Mouse (Mus musculus) spleen, postnatal 36 days (tissue): ENCODE measurements at regions not wholly inside any gene's neighbourhood (a gene's known extent, or its start where the extent isn't known, plus 50 kb on each side); places are given as distances from the start of the nearest gene placed in this dataset.
A peak's percentile ranks its signal among the peaks of the same experiment; 100 is the strongest.

Source experiments
- DNase-seq, 2 experiments: peaks; one replicate each; pipeline ENCODE4 v3.0.0; 2022; ENCODE audit warnings: low spot score in 2 of 2, mixed read lengths in 1 of 2

- no peak for DNase-seq
These were observed 138.3 kb upstream of the Gm26897 start for GRCm38 (mm10) chr5:111595438-111595837.

GRCm38 (mm10) chr5:111597733-111598132, 136.0 kb upstream of the Gm26897 start:
- DNase-seq: no peak

DNA sequence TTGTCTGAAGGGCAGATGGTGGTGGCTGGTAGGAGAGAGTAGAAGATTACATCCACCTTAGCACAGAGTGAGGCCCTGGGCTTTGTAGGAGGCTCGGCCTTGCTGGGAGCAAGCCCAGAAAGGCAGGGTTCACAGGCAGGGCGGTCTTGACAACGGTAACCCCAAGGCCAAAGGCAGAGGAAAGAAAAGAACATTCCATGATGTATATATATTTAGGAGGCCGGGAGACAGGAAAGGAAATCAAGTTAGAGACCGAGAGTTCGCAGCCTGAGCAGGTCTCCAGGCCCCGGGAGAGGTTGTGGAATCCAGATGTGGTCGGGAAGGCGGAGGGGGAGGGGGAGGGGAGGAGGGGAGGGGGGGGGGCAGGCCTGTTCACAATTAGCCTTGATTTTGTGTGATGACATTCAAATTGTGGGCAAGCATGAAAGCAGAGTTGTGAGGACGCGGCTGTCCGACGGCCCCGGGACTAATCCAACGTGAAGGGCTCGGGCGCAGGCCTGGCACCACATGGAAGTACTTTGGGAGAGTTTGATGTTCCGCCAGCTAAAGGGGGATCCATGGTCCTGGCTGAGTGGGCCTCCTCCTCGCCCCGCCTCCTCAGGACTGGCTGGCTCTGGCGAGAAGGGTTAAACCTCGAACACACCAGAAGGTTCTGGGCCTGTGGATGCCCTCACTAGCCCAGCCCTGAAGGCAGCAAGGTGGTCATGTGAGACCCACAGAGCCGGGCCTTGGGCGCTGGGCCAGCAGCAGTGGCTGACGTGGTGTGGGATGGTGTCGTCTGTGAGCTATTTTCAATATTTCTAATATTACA, 131.8 kb upstream of the Gm26897 start:
- DNase-seq: no peak

- DNase-seq: no peak
These were observed 120.0 kb upstream of the Gm26897 start for GRCm38 (mm10) chr5:111613687-111614086.

- DNase-seq: no peak
These were observed 113.8 kb upstream of the Gm26897 start for GRCm38 (mm10) chr5:111619974-111620373.

DNA sequence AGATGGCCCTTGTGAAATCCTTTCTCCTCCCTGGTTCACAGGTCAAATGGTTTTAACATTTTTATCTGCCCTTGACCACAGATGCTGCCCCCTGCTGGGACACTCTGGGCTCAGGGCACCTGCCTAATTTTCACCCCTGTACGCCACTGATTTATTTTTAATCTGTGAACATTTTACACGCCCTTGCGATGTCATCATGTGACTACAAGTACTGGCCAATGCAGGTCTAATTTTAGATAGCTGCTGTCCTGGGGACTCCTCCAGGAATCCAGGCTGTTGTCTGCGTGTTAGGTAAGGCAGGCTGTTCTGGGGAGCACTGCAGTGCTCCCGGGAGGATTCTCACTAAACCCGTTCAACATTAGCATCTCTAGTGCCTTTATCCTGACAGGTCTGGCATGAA, 113.1 kb upstream of the Gm26897 start:
- no peak for DNase-seq

GRCm38 (mm10) chr5:111622481-111622880, 111.2 kb upstream of the Gm26897 start:
- DNase-seq: no peak

GRCm38 (mm10) chr5:111626273-111626798, 107.4 kb upstream of the Gm26897 start:
- DNase-seq: no peak

DNA sequence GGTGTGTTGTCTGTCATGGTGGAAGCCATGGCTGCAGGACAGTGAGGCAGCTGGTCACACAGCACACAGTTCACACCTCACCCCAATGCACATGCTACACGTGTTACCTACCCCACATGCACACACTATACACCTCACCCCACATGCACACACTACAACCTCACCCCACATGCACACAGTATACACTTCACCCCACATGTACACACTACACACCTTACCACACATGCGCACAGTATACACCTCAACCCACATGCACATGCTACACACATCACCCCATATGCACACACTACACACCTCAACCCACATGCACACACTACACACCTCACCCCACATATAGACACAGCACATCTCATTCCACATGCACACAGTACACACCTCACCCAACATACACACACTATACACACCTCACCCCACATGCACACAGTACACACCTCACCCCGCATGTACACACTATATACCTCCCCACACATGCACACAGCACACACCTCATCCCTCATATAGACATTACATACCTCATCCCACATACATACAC, 103.3 kb upstream of the Gm26897 start:
- DNase-seq: no peak

DNA sequence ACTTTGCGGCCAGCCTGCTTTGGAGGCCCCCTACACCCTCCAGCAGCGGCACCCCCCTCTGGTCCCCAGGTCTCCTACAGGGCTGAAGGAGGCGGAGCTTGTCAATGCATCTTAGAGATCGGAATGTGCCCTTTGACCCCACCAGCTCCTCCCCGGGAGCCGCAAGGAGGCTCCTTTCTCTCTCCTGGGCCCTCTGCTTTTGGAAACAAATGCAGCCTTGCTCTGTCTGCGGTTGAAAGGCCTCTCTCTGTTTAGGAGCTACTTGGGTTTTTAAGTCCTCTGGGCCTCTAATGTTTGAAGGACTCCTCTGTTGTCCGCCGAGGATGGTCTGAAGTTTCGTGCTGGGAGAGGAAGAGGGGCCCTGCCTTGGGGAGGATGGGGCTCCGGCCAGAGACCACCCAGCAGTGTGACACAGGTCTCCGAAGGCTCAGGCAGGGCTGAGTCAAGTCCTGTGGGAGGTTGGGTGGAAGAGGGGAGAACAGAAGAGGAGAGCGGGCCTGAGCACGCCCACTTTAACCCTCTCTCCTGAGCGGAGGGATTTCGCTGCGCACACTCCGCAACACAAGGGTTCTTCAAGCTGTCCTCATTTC, 102.1 kb upstream of the Gm26897 start:
- DNase-seq: no peak

- no peak for DNase-seq
These were observed 98.6 kb upstream of the Gm26897 start for GRCm38 (mm10) chr5:111635092-111635491.

DNA sequence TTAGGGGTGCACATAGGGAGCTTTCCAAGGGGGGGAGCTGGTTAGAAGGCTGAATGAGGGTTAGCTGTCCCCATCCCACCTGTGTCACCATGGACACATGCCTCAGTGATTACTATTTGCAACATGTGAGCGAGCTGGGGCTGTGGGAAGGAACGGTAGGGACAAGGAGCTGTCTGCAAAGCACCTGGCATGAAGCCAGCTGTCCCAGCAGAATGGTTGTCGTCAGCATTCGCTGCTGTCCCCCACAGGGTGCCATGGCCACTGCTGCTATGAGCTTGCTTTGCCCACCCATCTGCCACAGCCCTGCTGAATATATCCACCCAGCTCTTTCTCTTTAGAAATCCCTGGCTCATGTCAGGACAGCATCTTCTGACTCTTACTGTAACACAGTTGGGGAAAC, 96.8 kb upstream of the Gm26897 start:
- no peak for DNase-seq

GRCm38 (mm10) chr5:111638306-111638705, 95.4 kb upstream of the Gm26897 start:
- DNase-seq: no peak

- no peak for DNase-seq
These were observed 94.0 kb upstream of the Gm26897 start for GRCm38 (mm10) chr5:111639476-111640287.

DNA sequence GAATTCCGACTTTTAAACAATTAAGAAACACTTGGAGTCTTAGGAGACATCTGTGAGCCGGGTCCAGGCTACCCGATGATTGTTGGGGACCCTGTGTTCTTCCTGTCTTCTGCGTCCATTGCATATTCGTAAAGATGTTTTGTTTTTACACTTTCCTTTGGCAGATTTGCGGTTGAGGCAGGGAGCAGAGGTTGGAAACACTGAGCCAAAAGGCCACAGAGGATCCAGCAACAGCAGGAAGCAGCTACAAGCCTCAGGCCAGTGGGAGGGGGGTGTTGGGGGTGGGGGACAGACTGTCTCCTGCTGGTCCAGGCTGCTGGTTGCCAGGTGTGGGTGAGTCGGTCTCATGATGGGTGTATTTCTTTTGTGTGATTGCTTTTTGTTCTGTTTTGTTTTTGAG, 92.7 kb upstream of the Gm26897 start:
- DNase-seq: no peak

DNA sequence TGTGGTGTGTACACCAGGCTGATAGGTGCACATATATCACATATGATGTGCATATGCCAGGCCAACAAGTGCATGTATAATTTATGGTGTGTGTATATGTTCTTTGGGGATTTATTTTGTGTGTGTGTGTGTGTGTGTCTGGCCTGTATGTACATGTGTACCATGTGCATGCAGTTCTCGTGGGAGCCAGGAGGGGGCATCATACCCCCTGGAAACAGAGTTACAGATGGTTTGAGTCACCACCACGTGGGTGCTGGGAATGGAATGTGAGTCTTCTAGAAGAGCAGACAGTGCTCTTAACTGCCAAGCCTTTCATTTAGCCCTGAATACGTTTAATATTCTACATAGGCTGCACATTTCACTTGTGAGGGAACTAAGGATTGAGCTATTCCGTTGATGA, 92.0 kb upstream of the Gm26897 start:
- no peak for DNase-seq

DNA sequence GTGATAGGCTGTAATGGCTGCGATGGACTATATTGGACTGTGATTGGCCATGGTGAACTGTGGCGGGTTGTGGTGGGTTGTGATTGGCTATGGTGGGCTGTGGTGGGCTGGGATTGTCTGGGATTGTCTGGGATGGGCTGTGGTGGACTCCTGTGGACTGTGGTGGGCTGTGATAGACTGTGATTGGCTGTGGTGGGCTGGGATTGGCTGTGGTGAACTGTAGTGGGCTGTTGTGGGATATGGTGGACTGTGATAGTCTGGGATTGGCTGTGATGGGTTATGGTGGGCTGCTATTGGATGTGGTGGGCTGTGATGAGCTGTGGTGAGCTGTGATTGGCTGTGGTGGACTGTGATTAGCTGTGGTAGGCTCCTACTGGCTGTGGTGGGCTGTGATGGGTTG, 89.6 kb upstream of the Gm26897 start:
- no peak for DNase-seq

GRCm38 (mm10) chr5:111644788-111645187, 88.9 kb upstream of the Gm26897 start:
- no peak for DNase-seq

DNA sequence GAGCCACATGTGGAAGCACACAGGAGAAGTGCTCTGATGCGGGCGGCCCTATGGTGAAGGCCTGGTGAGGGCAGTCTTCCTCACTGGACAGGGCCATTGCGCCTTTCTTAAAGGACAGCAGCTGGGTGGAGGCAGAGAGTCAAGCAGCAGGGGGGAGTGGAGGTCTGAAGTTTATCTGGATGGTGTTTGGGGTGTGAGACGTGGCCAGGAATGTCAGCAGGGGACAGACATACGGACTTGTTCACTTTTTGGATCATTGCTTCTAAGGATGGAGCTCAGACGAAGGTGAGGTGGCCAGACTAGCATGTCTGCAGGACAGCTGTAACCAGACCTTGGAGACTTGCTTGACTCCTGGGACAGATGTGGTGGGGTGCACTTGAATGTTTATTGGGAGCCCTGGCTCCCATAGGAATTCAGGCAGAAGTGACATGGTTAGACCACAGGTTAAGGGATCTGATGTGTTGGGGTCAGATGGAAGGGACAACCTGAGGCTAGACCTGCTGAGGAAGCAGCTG, 86.0 kb upstream of the Gm26897 start:
- no peak for DNase-seq

- no peak for DNase-seq
These were observed 85.2 kb upstream of the Gm26897 start for GRCm38 (mm10) chr5:111648481-111648880.

DNA sequence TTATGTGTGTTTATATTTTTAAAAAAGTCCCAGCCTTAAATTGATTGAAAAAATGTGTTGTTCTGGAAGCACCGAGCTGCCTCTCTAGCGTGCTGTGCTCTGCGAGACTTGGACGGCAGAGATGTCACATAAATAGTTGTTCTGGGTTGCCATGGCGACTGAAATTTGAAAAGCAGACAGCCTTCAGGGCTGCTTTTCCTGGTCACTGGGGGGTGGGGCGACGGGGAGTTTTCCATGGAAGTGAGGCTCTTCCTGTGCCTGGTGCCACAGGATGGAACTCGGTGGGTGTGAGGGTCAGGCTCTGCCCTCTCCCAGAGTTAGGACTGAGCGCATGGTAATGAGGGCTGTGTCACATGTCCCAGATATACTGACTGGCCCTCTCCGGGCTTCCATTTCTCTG, 84.7 kb upstream of the Gm26897 start:
- DNase-seq: peak in 1 of 2 experiments; percentile 11

- no peak for DNase-seq
These were observed 81.3 kb upstream of the Gm26897 start for GRCm38 (mm10) chr5:111652472-111652871.
